34 mouse cellular contexts compared by ENCODE assay signal in genomic region chr17:27545991-27546390, GRCm38 (mm10). TPM values are rescaled to one million over a fixed set of nuclear protein-coding genes. Genes with fewer than 3 reads are reported as not detected.
DNase-seq lines count a peak whose midpoint lies in the region; ATAC-seq lines count a peak whose summit lies in the region.
"Had no signal": no experiment of that assay in that cellular context is flagged by ENCODE, and none has a peak within 500 bp of the region (broad histone marks: within the 10 kb centered on the region; RNA-seq: fewer than 3 reads in every experiment).

No protein-coding gene starts in this region.

- no peak overlapping the region for H3K27ac ChIP-seq in embryonic facial prominence, embryonic 11.5 days (replicated peaks; ENCODE audit: low read depth, low read length)
- no peak overlapping the region for H3K27ac ChIP-seq in embryonic facial prominence, embryonic 10.5 days (replicated peaks)
- H3K27ac ChIP-seq in limb, embryonic 11.5 days (replicated peaks; ENCODE audit: low read depth, low read length), result no peak overlapping the region
- H3K27ac ChIP-seq: embryonic facial prominence, embryonic 12.5 days; gastrocnemius, adult 2 months; heart, adult 2 months; heart, embryonic 13.5 days; liver, embryonic 14.5 days; neural tube, embryonic 13.5 days had no signal

- peaks cover 5% of the 10 kb centered on the region; the same call in 1 of the 2 replicates for H3K4me1 ChIP-seq in embryonic facial prominence, embryonic 11.5 days (ENCODE audit: control insufficient read depth, insufficient read depth, low read length)
- H3K4me1 ChIP-seq in embryonic facial prominence, embryonic 10.5 days, result peaks cover 58% of the 10 kb centered on the region
- peaks cover 17% of the 10 kb centered on the region; the same call in 1 of the 2 replicates for H3K4me1 ChIP-seq in limb, embryonic 11.5 days (ENCODE audit: control insufficient read depth, insufficient read depth, low read length)

- no peaks in the 10 kb centered on the region for H3K27me3 ChIP-seq in embryonic facial prominence, embryonic 11.5 days (ENCODE audit: control insufficient read depth, insufficient read depth, low read length)
- H3K27me3 ChIP-seq in embryonic facial prominence, embryonic 10.5 days (replicated peaks; ENCODE audit: low read depth, poor library complexity, severe bottlenecking), result peaks cover 10% of the 10 kb centered on the region; the same call in 1 of the 2 replicates
- no peaks in the 10 kb centered on the region for H3K27me3 ChIP-seq in limb, embryonic 11.5 days (ENCODE audit: control insufficient read depth, insufficient read depth, low read length)
- H3K27me3 ChIP-seq: embryonic facial prominence, embryonic 12.5 days; neural tube, embryonic 13.5 days had no signal

- H3K9me3 ChIP-seq in embryonic facial prominence, embryonic 11.5 days (replicated peaks; ENCODE audit: control insufficient read depth, low read length), result no peaks in the 10 kb centered on the region
- no peaks in the 10 kb centered on the region for H3K9me3 ChIP-seq in embryonic facial prominence, embryonic 10.5 days
- H3K9me3 ChIP-seq in limb, embryonic 11.5 days (ENCODE audit: control insufficient read depth, low read length), result no peaks in the 10 kb centered on the region
- H3K9me3 ChIP-seq: embryonic facial prominence, embryonic 12.5 days; heart, embryonic 13.5 days; neural tube, embryonic 13.5 days had no signal

- no peaks in the 10 kb centered on the region for H3K36me3 ChIP-seq in embryonic facial prominence, embryonic 11.5 days (replicated peaks; ENCODE audit: control insufficient read depth, insufficient read depth, low read depth, low read length)
- H3K36me3 ChIP-seq in embryonic facial prominence, embryonic 10.5 days (replicated peaks), result no peaks in the 10 kb centered on the region
- H3K36me3 ChIP-seq in limb, embryonic 11.5 days (ENCODE audit: control insufficient read depth, insufficient read depth, low read length), result no peaks in the 10 kb centered on the region
- H3K36me3 ChIP-seq: embryonic facial prominence, embryonic 12.5 days; heart, embryonic 13.5 days; neural tube, embryonic 13.5 days had no signal

- no peak overlapping the region for H3K4me2 ChIP-seq in embryonic facial prominence, embryonic 11.5 days (ENCODE audit: low read depth, low read length)
- H3K4me2 ChIP-seq in limb, embryonic 11.5 days (ENCODE audit: low read depth, severe bottlenecking), result no peak overlapping the region
- H3K4me2 ChIP-seq: embryonic facial prominence, embryonic 12.5 days; heart, embryonic 13.5 days; lung, embryonic 14.5 days; midbrain, embryonic 11.5 days; neural tube, embryonic 13.5 days had no signal

- H3K4me3 ChIP-seq in embryonic facial prominence, embryonic 11.5 days (ENCODE audit: low read depth, low read length), result no peak overlapping the region
- no peak overlapping the region for H3K4me3 ChIP-seq in embryonic facial prominence, embryonic 10.5 days
- no peak overlapping the region for H3K4me3 ChIP-seq in limb, embryonic 11.5 days (ENCODE audit: low read depth, low read length)
- H3K4me3 ChIP-seq: embryonic facial prominence, embryonic 12.5 days; erythroblast, embryonic 14.5 days; gastrocnemius, adult 2 months; heart, adult 2 months; heart, embryonic 13.5 days; myocyte; neural tube, embryonic 13.5 days had no signal

- DNase-seq in embryonic facial prominence, embryonic 11.5 days (ENCODE audit: low spot score), result peak; percentile 29
- no peak for DNase-seq in embryonic facial prominence, embryonic 10.5 days (ENCODE audit: low spot score)
- peak; percentile 28 for DNase-seq in retina, postnatal 1 day
- no peak for DNase-seq in retina, embryonic 14.5 days (ENCODE audit: low spot score)
- DNase-seq in MN1 (ENCODE audit: low spot score), result peak; percentile 6
- peak; percentile 49 for DNase-seq in limb, embryonic 11.5 days (ENCODE audit: low spot score)
- DNase-seq in gastrocnemius, postnatal 25 days, result no peak
- DNase-seq: adrenal gland, adult 2 months; adrenal gland, postnatal 36 days; cerebellum, adult 18-20 months; gastrocnemius, adult 2 months; heart, adult 2 months; heart, postnatal 10 days; kidney, adult 8-10 months; layer of hippocampus, postnatal 36 days; left cerebral cortex, postnatal 4 days; liver; lung, embryonic 14.5 days; lung, postnatal 14 days; right cerebral cortex, adult 18-20 months; spleen, adult 18-20 months; thymus, adult 2 months had no signal

- ATAC-seq in embryonic facial prominence, embryonic 11.5 days (replicated peaks; ENCODE audit: insufficient number of reproducible peaks, low FRiP score, low TSS enrichment, low read depth), result no peak
- no peak for ATAC-seq in limb, embryonic 11.5 days (ENCODE audit: insufficient number of reproducible peaks, low FRiP score, low TSS enrichment, low read depth)
- ATAC-seq: activated CD4-positive, CD25-positive, alpha-beta regulatory T cell, adult 4 months; forebrain, embryonic 16.5 days; intestine, embryonic 16.5 days had no signal

- 45% methylated on average over 12 of the region's 12 CpGs for WGBS in embryonic facial prominence, embryonic 11.5 days
- 46% methylated on average over 12 of the region's 12 CpGs for WGBS in embryonic facial prominence, embryonic 10.5 days
- 38% methylated on average over 12 of the region's 12 CpGs for WGBS in limb, embryonic 11.5 days

- no peak overlapping the region for H3K9ac ChIP-seq in embryonic facial prominence, embryonic 11.5 days (replicated peaks; ENCODE audit: low read length)
- H3K9ac ChIP-seq in limb, embryonic 11.5 days (ENCODE audit: low read length), result no peak overlapping the region
- H3K9ac ChIP-seq: embryonic facial prominence, embryonic 12.5 days; heart, embryonic 13.5 days; liver, embryonic 14.5 days; lung, embryonic 14.5 days; neural tube, embryonic 13.5 days had no signal

RNA-seq across cellular contexts. Expression of gene Hmga1, which starts 10.3 kb away (rescaled TPM):
- polyA plus RNA-seq in embryonic facial prominence, embryonic 11.5 days (2014; fragmentation: Nextera tagmentation; extraction: Ambion mirVana), result 415 and 428 TPM in 2 replicates
- polyA plus RNA-seq in embryonic facial prominence, embryonic 10.5 days (2016; fragmentation: Nextera tagmentation; extraction: Ambion mirVana), result 819 and 896 TPM in 2 replicates
- polyA plus RNA-seq in limb, embryonic 11.5 days (2014; fragmentation: Nextera tagmentation; extraction: Ambion mirVana), result 653 and 658 TPM in 2 replicates
- 10 to 100 TPM; 24.6 to 24.7 TPM for total RNA-seq in gastrocnemius, postnatal 25 days (2021)

RNA-seq across cellular contexts. Expression of gene AI413582, which starts 19.6 kb away (rescaled TPM):
- polyA plus RNA-seq in embryonic facial prominence, embryonic 11.5 days (2014; fragmentation: Nextera tagmentation; extraction: Ambion mirVana), result 13.3 and 16.7 TPM in 2 replicates
- 12.1 and 15.9 TPM in 2 replicates for polyA plus RNA-seq in embryonic facial prominence, embryonic 10.5 days (2016; fragmentation: Nextera tagmentation; extraction: Ambion mirVana)
- 11.0 and 11.4 TPM in 2 replicates for polyA plus RNA-seq in limb, embryonic 11.5 days (2014; fragmentation: Nextera tagmentation; extraction: Ambion mirVana)
- 1 to 10 TPM; 2.5 to 2.9 TPM for total RNA-seq in gastrocnemius, postnatal 25 days (2021)

RNA-seq across cellular contexts. Expression of gene Grm4, which starts 24.8 kb away (rescaled TPM):
- polyA plus RNA-seq in embryonic facial prominence, embryonic 11.5 days (2014; fragmentation: Nextera tagmentation; extraction: Ambion mirVana), result 0.49 and 0.88 TPM in 2 replicates
- 0.96 and 1.3 TPM in 2 replicates for polyA plus RNA-seq in embryonic facial prominence, embryonic 10.5 days (2016; fragmentation: Nextera tagmentation; extraction: Ambion mirVana)
- polyA plus RNA-seq in limb, embryonic 11.5 days (2014; fragmentation: Nextera tagmentation; extraction: Ambion mirVana), result 0.21 and 0.23 TPM in 2 replicates
- total RNA-seq in gastrocnemius, postnatal 25 days (2021), result under 1 TPM; 0.08 to 0.24 TPM
- total RNA-seq: gastrocnemius, adult 2 months; hematopoietic stem cell, adult 5-6 weeks; MEL had no signal
- polyA plus RNA-seq: erythroblast, embryonic 14.5 days; myocyte had no signal

Comparison
In these comparisons a context has a peak if more than half of its experiments do, and no peak if none do; other contexts are left out.
1. DNase-seq: peak in embryonic facial prominence, embryonic 11.5 days (single experiment), retina, postnatal 1 day (single experiment), MN1 (single experiment) and limb, embryonic 11.5 days (single experiment); none in embryonic facial prominence, embryonic 10.5 days (single experiment), retina, embryonic 14.5 days (single experiment) and gastrocnemius, postnatal 25 days (single experiment).